Mouse (Mus musculus) heart, postnatal 25 days (tissue): Measurements from ENCODE around the gene Myh10. TPM values are rescaled to one million over a fixed set of nuclear protein-coding genes. Genes with fewer than 3 reads are reported as not detected.
A peak's percentile ranks its signal among the peaks of the same experiment; 100 is the strongest.

Experiments used
- DNase-seq: peaks from one replicate; pipeline ENCODE4 v3.0.0; 2022; ENCODE audit warnings: low spot score
- intact Hi-C: fragments of 180-260 bp; cut with DNase I; formaldehyde crosslinking; loops from one replicate; pipeline ENCODE4 v1.15.1; 2025
- total RNA-seq, 2 experiments: library from RNA; stranded (reverse); gene quantifications; 2 replicates each; pipeline ENCODE4 v1.2.3; 2021

The Myh10 gene
- total RNA-seq: 10 to 100 TPM; 30.4 to 32.0 TPM

- peak; percentile 98 for DNase-seq
- intact Hi-C loops: loop anchor here (10.0 kb wide), 1 partner anchor 107 kb away; the partner anchor contains the start of gene Ccdc42
Observed at GRCm38 (mm10) chr11:68691321-68692009, at the start of gene Myh10. Gene Myh10, plus strand, starts transcription at chr11:68691559.

GRCm38 (mm10) chr11:68644781-68645180 lies 46.6 kb upstream of the Myh10 start:
- no peak for DNase-seq
- intact Hi-C loops: no loop called here

GRCm38 (mm10) chr11:68647808-68648207 lies 43.6 kb upstream of the Myh10 start:
- intact Hi-C loops: no loop called here
- no peak for DNase-seq

- intact Hi-C loops: no loop called here
- DNase-seq: no peak
Observed at GRCm38 (mm10) chr11:68648385-68649148, 42.8 kb upstream of the Myh10 start.

- intact Hi-C loops: no loop called here
- DNase-seq: no peak
Observed at GRCm38 (mm10) chr11:68651518-68651917, 39.8 kb upstream of the Myh10 start.

- intact Hi-C loops: no loop called here
- DNase-seq: no peak
Observed at GRCm38 (mm10) chr11:68655524-68655923, 35.8 kb upstream of the Myh10 start.

- no peak for DNase-seq
- intact Hi-C loops: no loop called here
Observed at GRCm38 (mm10) chr11:68656887-68657685, 34.3 kb upstream of the Myh10 start.

GRCm38 (mm10) chr11:68657811-68658210 lies 33.5 kb upstream of the Myh10 start:
- DNase-seq: peak; percentile 26
- intact Hi-C loops: no loop called here

GRCm38 (mm10) chr11:68665331-68665730 lies 26.0 kb upstream of the Myh10 start:
- no peak for DNase-seq
- intact Hi-C loops: no loop called here

- intact Hi-C loops: no loop called here
- DNase-seq: no peak
Observed at GRCm38 (mm10) chr11:68666210-68666609, 25.1 kb upstream of the Myh10 start.

- no peak for DNase-seq
Observed at GRCm38 (mm10) chr11:68672270-68672970, 18.9 kb upstream of the Myh10 start.

GRCm38 (mm10) chr11:68674071-68674470 lies 17.3 kb upstream of the Myh10 start:
- intact Hi-C loops: no loop called here
- DNase-seq: no peak

More at GRCm38 (mm10) chr11:68672270-68672970, 18.9 kb upstream of the Myh10 start:
- intact Hi-C loops: no loop called here

GRCm38 (mm10) chr11:68674643-68675042 lies 16.7 kb upstream of the Myh10 start:
- DNase-seq: no peak
- intact Hi-C loops: no loop called here

- intact Hi-C loops: no loop called here
- no peak for DNase-seq
Observed at GRCm38 (mm10) chr11:68675274-68675673, 16.1 kb upstream of the Myh10 start.

- intact Hi-C loops: no loop called here
- no peak for DNase-seq
Observed at GRCm38 (mm10) chr11:68681254-68681839, 10.0 kb upstream of the Myh10 start.

GRCm38 (mm10) chr11:68682136-68682806 lies 9.1 kb upstream of the Myh10 start:
- intact Hi-C loops: no loop called here
- no peak for DNase-seq

- intact Hi-C loops: no loop called here
- no peak for DNase-seq
Observed at GRCm38 (mm10) chr11:68686001-68686400, 5.4 kb upstream of the Myh10 start.

- no peak for DNase-seq
- intact Hi-C loops: no loop called here
Observed at GRCm38 (mm10) chr11:68689304-68689703, 2.1 kb upstream of the Myh10 start.

GRCm38 (mm10) chr11:68690465-68690864 lies 894 bp upstream of the Myh10 start:
- intact Hi-C loops: loop anchor here (10.0 kb wide), 1 partner anchor 106 kb away; the partner anchor contains the start of gene Ccdc42
- DNase-seq: no peak
